Mouse (Mus musculus) heart, postnatal 0 days (tissue): ENCODE results near the gene Snx29. TPM values are rescaled to one million over a fixed set of nuclear protein-coding genes. Genes with fewer than 3 reads are reported as not detected.

Source experiments
- ATAC-seq: fragments of 200-750 bp; cut with Nextera tagmentation; 2 replicates; pipeline ENCODE4 v1.8.0; 2017; ENCODE audit warnings: low read depth, moderate number of reproducible peaks, moderate library complexity; ENCODE audit not compliant: insufficient read depth
- DNase-seq: peaks from one replicate; pipeline ENCODE4 v3.0.0-alpha.2; 2016; ENCODE audit warnings: low spot score
- H3K27ac ChIP-seq: fragments of 300-500 bp; sonication (generic); 2 replicates; pipeline ENCODE4 v1.5.1; 2014; ENCODE audit warnings: low read depth, mild to moderate bottlenecking
- H3K27me3 ChIP-seq: fragments of 300-500 bp; sonication (generic); 2 replicates; pipeline ENCODE4 v1.6.1; 2014; ENCODE audit warnings: low read length, mixed read lengths; ENCODE audit not compliant: control insufficient read depth, insufficient read depth
- H3K36me3 ChIP-seq: fragments of 300-500 bp; sonication (generic); replicated peaks from 2 replicates; pipeline ENCODE4 v1.6.1; 2014; ENCODE audit warnings: low read length, mixed read lengths; ENCODE audit not compliant: control insufficient read depth, insufficient read depth
- H3K4me1 ChIP-seq: fragments of 300-500 bp; sonication (generic); 2 replicates; pipeline ENCODE4 v1.6.1; 2014; ENCODE audit warnings: antibody characterized with exemption; ENCODE audit not compliant: control insufficient read depth, insufficient read depth
- H3K4me2 ChIP-seq: fragments of 300-500 bp; sonication (generic); 2 replicates; pipeline ENCODE4 v1.6.1; 2014; ENCODE audit warnings: low read depth, mild to moderate bottlenecking, low read length, moderate library complexity
- H3K4me3 ChIP-seq: fragments of 300-500 bp; sonication (generic); 2 replicates; pipeline ENCODE4 v1.5.1; 2014; ENCODE audit warnings: low read depth, low read length
- H3K9ac ChIP-seq: fragments of 300-500 bp; sonication (generic); replicated peaks from 2 replicates; pipeline ENCODE4 v1.6.1; 2014; ENCODE audit warnings: low read depth, low read length, mixed read lengths
- H3K9me3 ChIP-seq: fragments of 300-500 bp; sonication (generic); replicated peaks from 2 replicates; pipeline ENCODE4 v1.6.1; 2016; ENCODE audit warnings: low read length; ENCODE audit not compliant: control insufficient read depth
- CTCF ChIP-seq: IDR thresholded peaks from 2 replicates; pipeline ENCODE4 v1.5.1; 2016; ENCODE audit warnings: antibody characterized with exemption, control low read depth, low read depth
- EP300 ChIP-seq: IDR thresholded peaks from 2 replicates; pipeline ENCODE4 v1.6.1; 2016; ENCODE audit warnings: antibody characterized with exemption, low read depth
- WGBS: fragments of 180-500 bp; shearing (Covaris S2); extraction: QIAGEN DNeasy Blood & Tissue Kit; methylation state at CpG from one replicate; pipeline ENCODE4 v1.1.7; 2014; 5-methylcytosine and 5-hydroxymethylcytosine counted together
- polyA plus RNA-seq: library from polyadenylated mRNA; unstranded; fragments of >200 nt; fragmentation: Nextera tagmentation; extraction: Ambion mirVana; gene quantifications from 2 replicates; pipeline ENCODE4 v1.2.1, GENCODE M21; 2015
- total RNA-seq: library from RNA; depleted of rRNA; stranded (reverse); fragments of >200 nt; gene quantifications from 2 replicates; pipeline ENCODE4 v1.2.3, GENCODE M21; 2014; ENCODE audit warnings: low replicate concordance

Snx29 gene
- total and polyA plus RNA-seq, 2 experiments from 2014 or later, result 3.1 to 3.9 TPM

GRCm38 (mm10) chr16:11494895-11495294 is 172.2 kb downstream of the Snx29 start:
- DNase-seq (no peak), ATAC-seq (no peak)
- Histone ChIP-seq H3K9me3 (no peaks in the 10 kb centered on the region), H3K27me3 (no peaks in the 10 kb centered on the region), H3K27ac (no peak overlapping the region), H3K4me1 (peaks cover 19% of the 10 kb centered on the region; the same call in 1 of the 2 replicates), H3K36me3 (no peaks in the 10 kb centered on the region), H3K9ac (no peak overlapping the region), H3K4me2 (no peak overlapping the region), H3K4me3 (no peak overlapping the region)
- TF ChIP-seq CTCF, result no peak
- TF ChIP-seq EP300, result no peak
- WGBS, result 56% methylated on average over 7 of the region's 7 CpGs

- Histone ChIP-seq H3K36me3 (no peaks in the 10 kb centered on the region), H3K9me3 (no peaks in the 10 kb centered on the region), H3K4me2 (no peak overlapping the region), H3K4me1 (peaks cover 21% of the 10 kb centered on the region), H3K27ac (no peak overlapping the region), H3K27me3 (no peaks in the 10 kb centered on the region), H3K9ac (no peak overlapping the region), H3K4me3 (no peak overlapping the region)
- no peak for ATAC-seq
- no peak for TF ChIP-seq EP300
- no peak for TF ChIP-seq CTCF
- WGBS, result 77% methylated on average over 9 of the region's 10 CpGs
- no peak for DNase-seq
Observed at GRCm38 (mm10) chr16:11495923-11496616, 173.4 kb downstream of the Snx29 start.

- no peak overlapping the region for H3K27ac ChIP-seq
- no peak for DNase-seq
- H3K4me3 ChIP-seq, result no peak overlapping the region
- H3K9ac ChIP-seq, result no peak overlapping the region
- H3K27me3 ChIP-seq, result no peaks in the 10 kb centered on the region
- no peak for ATAC-seq
- TF ChIP-seq CTCF (no peak), EP300 (no peak)
- no peaks in the 10 kb centered on the region for H3K9me3 ChIP-seq
- WGBS, result 59% methylated on average over 3 of the region's 3 CpGs
- H3K4me1 ChIP-seq, result peaks cover 27% of the 10 kb centered on the region
- H3K36me3 ChIP-seq, result no peaks in the 10 kb centered on the region
- H3K4me2 ChIP-seq, result no peak overlapping the region
Observed at GRCm38 (mm10) chr16:11496721-11497120, 174.0 kb downstream of the Snx29 start.

GRCm38 (mm10) chr16:11500061-11500460 is 177.4 kb downstream of the Snx29 start:
- Histone ChIP-seq H3K4me2 (no peak overlapping the region), H3K27ac (0 out of 2 replicates have a peak overlapping the region, but pooled peaks have one; percentile 16), H3K9me3 (no peaks in the 10 kb centered on the region), H3K4me3 (no peak overlapping the region), H3K9ac (no peak overlapping the region), H3K4me1 (peaks cover 30% of the 10 kb centered on the region), H3K36me3 (no peaks in the 10 kb centered on the region), H3K27me3 (no peaks in the 10 kb centered on the region)
- no peak for ATAC-seq
- 60% methylated on average over 4 of the region's 4 CpGs for whole genome bisulfite sequencing
- TF ChIP-seq CTCF (no peak), EP300 (no peak)
- DNase-seq, result no peak

- Histone ChIP-seq H3K9me3 (no peaks in the 10 kb centered on the region), H3K4me1 (peaks cover 36% of the 10 kb centered on the region), H3K27me3 (no peaks in the 10 kb centered on the region), H3K9ac (no peak overlapping the region), H3K27ac (peak overlapping the region; percentile 62), H3K4me3 (no peak overlapping the region), H3K36me3 (no peaks in the 10 kb centered on the region), H3K4me2 (no peak overlapping the region)
- 38% methylated on average over 3 of the region's 3 CpGs for WGBS
- DNase-seq (no peak), ATAC-seq (peak; percentile 45; the same call in 1 of the 2 replicates)
- TF ChIP-seq CTCF (no peak), EP300 (no peak)
Observed at GRCm38 (mm10) chr16:11501138-11501537, 178.4 kb downstream of the Snx29 start.

- Histone ChIP-seq H3K4me1 (peaks cover 36% of the 10 kb centered on the region), H3K36me3 (no peaks in the 10 kb centered on the region), H3K27me3 (no peaks in the 10 kb centered on the region), H3K9ac (no peak overlapping the region), H3K9me3 (no peaks in the 10 kb centered on the region), H3K4me3 (no peak overlapping the region), H3K27ac (peak overlapping the region; percentile 62), H3K4me2 (no peak overlapping the region)
- WGBS, result 44% methylated on average over 2 of the region's 2 CpGs
- ATAC-seq (no peak), DNase-seq (no peak)
- TF ChIP-seq EP300, result no peak
Observed at GRCm38 (mm10) chr16:11501611-11502010, 178.9 kb downstream of the Snx29 start.
